Mouse (Mus musculus) testis, adult 2 months (tissue): Measurements from ENCODE around the gene Msmp.

Source experiments
- CTCF ChIP-seq: fragments of 200-500 bp; IDR thresholded peaks from 2 replicates; pipeline ENCODE4 v1.5.1; 2012; ENCODE audit warnings: low read depth, mild to moderate bottlenecking, inconsistent platforms, low read length, moderate library complexity; ENCODE audit not compliant: control insufficient read depth, insufficient read depth, insufficient replicate concordance
- POLR2A ChIP-seq: fragments of 200-500 bp; IDR thresholded peaks from 2 replicates; pipeline ENCODE4 v1.6.1; 2012; ENCODE audit warnings: low read depth, mild to moderate bottlenecking, inconsistent platforms, low read length, moderate library complexity; ENCODE audit not compliant: control insufficient read depth

DNA sequence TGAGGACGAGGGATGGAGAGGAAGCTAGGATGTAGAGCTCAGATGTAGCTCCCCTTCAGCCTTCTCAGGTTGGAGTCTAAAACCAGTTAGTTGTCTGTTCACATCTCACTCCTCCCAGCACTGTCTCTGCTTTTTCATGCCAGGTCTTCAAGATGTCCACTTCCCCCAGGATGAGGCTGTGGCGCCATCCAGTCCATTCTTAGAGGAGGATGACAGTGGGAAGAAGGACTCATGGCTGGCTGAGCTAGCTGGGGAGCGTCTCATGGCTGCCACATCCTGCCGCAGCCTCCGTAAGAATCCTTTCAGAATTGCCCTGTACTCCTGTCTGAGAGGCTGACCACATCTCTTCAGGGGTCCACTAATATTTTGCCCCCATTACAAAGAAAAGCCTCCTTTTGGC lies 3.6 kb downstream of the Msmp start:
- TF ChIP-seq CTCF (no peak), POLR2A (no peak)
